ENCODE assay signal across 12 mouse cellular contexts in genomic region chr15:67244908-67245657, GRCm38 (mm10).
A peak's percentile ranks its signal among the peaks of the same experiment; 100 is the strongest.
DNase-seq lines count a peak whose midpoint lies in the region; ATAC-seq lines count a peak whose summit lies in the region.
"Had no signal": no experiment of that assay in that cellular context is flagged by ENCODE, and none has a peak within 500 bp of the region (broad histone marks: within the 10 kb centered on the region; RNA-seq: fewer than 3 reads in every experiment).

No protein-coding gene starts in this region.

- WGBS in neural tube, embryonic 11.5 days, result 57% methylated on average over 10 of the region's 10 CpGs
- 8% methylated on average over 10 of the region's 10 CpGs for WGBS in forebrain, embryonic 16.5 days
- WGBS in midbrain, embryonic 13.5 days, result 27% methylated on average over 10 of the region's 10 CpGs

- no peak for DNase-seq in neural tube, embryonic 11.5 days (ENCODE audit: low spot score)
- DNase-seq in neural tube, embryonic 10.5 days (ENCODE audit: extremely low spot score, low spot score), result no peak
- DNase-seq in thymus, postnatal 10 days (ENCODE audit: low spot score in 2 of 2), result no peak
- no peak for DNase-seq in lung, postnatal 10 days
- DNase-seq in cerebellum, adult 9-10 months, result no peak
- DNase-seq: adrenal gland, postnatal 25 days; liver; thymus, postnatal 14 days had no signal

- H3K9ac ChIP-seq in neural tube, embryonic 11.5 days (ENCODE audit: low read length), result no peak overlapping the region
- no peak overlapping the region for H3K9ac ChIP-seq in forebrain, embryonic 16.5 days (replicated peaks; ENCODE audit: low read depth, low read length)
- no peak overlapping the region for H3K9ac ChIP-seq in midbrain, embryonic 13.5 days (replicated peaks)
- H3K9ac ChIP-seq: heart, embryonic 15.5 days had no signal

- no peaks in the 10 kb centered on the region for H3K27me3 ChIP-seq in neural tube, embryonic 11.5 days (ENCODE audit: control insufficient read depth, insufficient read depth, low read length)
- H3K27me3 ChIP-seq in forebrain, embryonic 16.5 days (replicated peaks; ENCODE audit: control insufficient read depth, insufficient read depth, low read length), result peaks cover 5% of the 10 kb centered on the region
- H3K27me3 ChIP-seq in midbrain, embryonic 13.5 days, result 0 out of 2 replicates have a peak, but pooled peaks cover 3% of the 10 kb centered on the region
- H3K27me3 ChIP-seq: heart, embryonic 15.5 days had no signal

- H3K27ac ChIP-seq in neural tube, embryonic 11.5 days (ENCODE audit: low read depth, low read length), result no peak overlapping the region
- peak overlapping the region; percentile 60 for H3K27ac ChIP-seq in forebrain, embryonic 16.5 days (ENCODE audit: low read length)
- 0 out of 2 replicates have a peak overlapping the region, but pooled peaks have one; percentile 9 for H3K27ac ChIP-seq in midbrain, embryonic 13.5 days
- H3K27ac ChIP-seq: heart, embryonic 15.5 days had no signal

- H3K4me1 ChIP-seq in neural tube, embryonic 11.5 days (ENCODE audit: control insufficient read depth, insufficient read depth, low read length), result no peaks in the 10 kb centered on the region
- H3K4me1 ChIP-seq in forebrain, embryonic 16.5 days (replicated peaks; ENCODE audit: control insufficient read depth, insufficient read depth, low read length), result peaks cover 23% of the 10 kb centered on the region
- peaks cover 25% of the 10 kb centered on the region for H3K4me1 ChIP-seq in midbrain, embryonic 13.5 days (replicated peaks)

- no peaks in the 10 kb centered on the region for H3K9me3 ChIP-seq in neural tube, embryonic 11.5 days (ENCODE audit: control insufficient read depth, low read length)
- no peaks in the 10 kb centered on the region for H3K9me3 ChIP-seq in forebrain, embryonic 16.5 days (ENCODE audit: control insufficient read depth, low read length)
- H3K9me3 ChIP-seq in midbrain, embryonic 13.5 days, result no peaks in the 10 kb centered on the region
- H3K9me3 ChIP-seq: heart, embryonic 15.5 days had no signal

- no peak overlapping the region for H3K4me2 ChIP-seq in neural tube, embryonic 11.5 days (ENCODE audit: low read depth)
- peak overlapping the region; percentile 18 for H3K4me2 ChIP-seq in forebrain, embryonic 16.5 days (ENCODE audit: low read length)
- H3K4me2 ChIP-seq in midbrain, embryonic 13.5 days (replicated peaks), result peak overlapping the region; percentile 32
- H3K4me2 ChIP-seq: heart, embryonic 15.5 days had no signal

- H3K4me3 ChIP-seq in neural tube, embryonic 11.5 days (ENCODE audit: low read depth, low read length), result no peak overlapping the region
- no peak overlapping the region for H3K4me3 ChIP-seq in forebrain, embryonic 16.5 days (replicated peaks; ENCODE audit: low read length)
- no peak overlapping the region for H3K4me3 ChIP-seq in midbrain, embryonic 13.5 days (replicated peaks)
- H3K4me3 ChIP-seq: heart, embryonic 15.5 days had no signal

- peak; percentile 58 for ATAC-seq in neural tube, embryonic 11.5 days (ENCODE audit: insufficient read depth, low FRiP score, low TSS enrichment)
- peak; percentile 91 for ATAC-seq in forebrain, embryonic 16.5 days
- peak; percentile 95 for ATAC-seq in midbrain, embryonic 13.5 days
- ATAC-seq: intestine, embryonic 16.5 days had no signal

- H3K36me3 ChIP-seq in neural tube, embryonic 11.5 days (ENCODE audit: control insufficient read depth, insufficient read depth, low read length), result no peaks in the 10 kb centered on the region
- no peaks in the 10 kb centered on the region for H3K36me3 ChIP-seq in forebrain, embryonic 16.5 days (ENCODE audit: control insufficient read depth, insufficient read depth)
- H3K36me3 ChIP-seq in midbrain, embryonic 13.5 days, result no peaks in the 10 kb centered on the region
- H3K36me3 ChIP-seq: heart, embryonic 15.5 days had no signal
